ENCODE assay signal across 8 mouse cellular contexts in genomic region chr2:119350555-119351486, GRCm38 (mm10). TPM values are rescaled to one million over a fixed set of nuclear protein-coding genes. Genes with fewer than 3 reads are reported as not detected.
DNase-seq lines count a peak whose midpoint lies in the region; ATAC-seq and TF ChIP-seq lines count a peak whose summit lies in the region.

Gene Chac1, plus strand, starts transcription at chr2:119351229.

- POLR2A ChIA-PET in Patski (lab: Charles Lee): interaction anchor here (0.9 to 1.2 kb wide), 3 partner anchors 10 to 75 kb away, joined by 3 read pairs; no protein-coding TSS in a partner anchor

- H3K27me3 ChIP-seq in Patski: no peaks in the 10 kb centered on the region
- peaks cover 13% of the 10 kb centered on the region for H3K27me3 ChIP-seq in hindbrain, embryonic 11.5 days (ENCODE audit: control insufficient read depth, insufficient read depth, low read length)

- H3K36me3 ChIP-seq in hindbrain, embryonic 11.5 days (ENCODE audit: control insufficient read depth, insufficient read depth, low read length): no peaks in the 10 kb centered on the region

- H3K4me2 ChIP-seq in hindbrain, embryonic 11.5 days (replicated peaks; ENCODE audit: low read depth, low read length): peak within 1 kb of the TSS; percentile 85

- TF ChIP-seq CTCF in Patski (IDR thresholded peaks at IDR 0.05): no peak

- ATAC-seq in Patski: peak; percentile 83
- peak; percentile 99 for ATAC-seq in frontal cortex, adult (ENCODE audit: low TSS enrichment)
- ATAC-seq in hindbrain, embryonic 11.5 days (ENCODE audit: low FRiP score): peak; percentile 92

- in situ Hi-C loops in Patski (cut with MboI; ENCODE audit: low pct_unique_long_range_greater_than_20kb): no loop called here

- peak; percentile 80 for DNase-seq in Patski (ENCODE audit: low read depth, low spot score)
- peak; percentile 97 for DNase-seq in cerebellum, adult 9-11 months
- peak; percentile 83 for DNase-seq in hindbrain, embryonic 11.5 days (ENCODE audit: low spot score)
- peak; percentile 88 to 95 for DNase-seq in layer of hippocampus, postnatal 14 days (ENCODE audit: low spot score in 2 of 2)
- peak; percentile 89 for DNase-seq in lung, postnatal 10 days
- peak; percentile 89 for DNase-seq in retina, embryonic 14.5 days (ENCODE audit: low spot score)
- peak; percentile 39 to 58 for DNase-seq in thymus, postnatal 36 days

- CTCF ChIA-PET in Patski (lab: Charles Lee): interaction anchor here (1.2 to 1.3 kb wide), 3 partner anchors 12 to 16 kb away, joined by 3 to 5 read pairs (median 4); no protein-coding TSS in a partner anchor

- H3K9me3 ChIP-seq in hindbrain, embryonic 11.5 days (ENCODE audit: control insufficient read depth, low read length): no peaks in the 10 kb centered on the region

- peak within 1 kb of the TSS; percentile 51 for H3K4me3 ChIP-seq in hindbrain, embryonic 11.5 days (ENCODE audit: low read depth, low read length)

- H3K27ac ChIP-seq in hindbrain, embryonic 11.5 days (ENCODE audit: low read depth, low read length): no peak within 1 kb of the TSS

- WGBS in hindbrain, embryonic 11.5 days: 6% methylated on average over 58 of the region's 58 CpGs

- H3K4me1 ChIP-seq in hindbrain, embryonic 11.5 days (replicated peaks; ENCODE audit: control insufficient read depth, insufficient read depth, low read length): 0 out of 2 replicates have a peak, but pooled peaks cover 2% of the 10 kb centered on the region

- H3K9ac ChIP-seq in hindbrain, embryonic 11.5 days (ENCODE audit: low read depth, low read length): peak within 1 kb of the TSS; percentile 54

RNA-seq across cellular contexts. Expression of gene Chac1, which starts in this region (rescaled TPM):
- polyA plus RNA-seq in Patski (2021): 34.2 TPM
- 0.46 and 1.4 TPM in 2 replicates for polyA plus RNA-seq in hindbrain, embryonic 11.5 days (2014; fragmentation: Nextera tagmentation; extraction: Ambion mirVana)
- 1 to 10 TPM; 6.6 to 7.8 TPM for total RNA-seq in layer of hippocampus, postnatal 14 days (2021)

Comparison
In these comparisons a context has a peak if more than half of its experiments do, and no peak if none do; other contexts are left out.
1. RNA of gene Chac1 (polyA plus RNA-seq): 34.2 TPM in Patski (single experiment); 0.46 to 1.4 TPM in hindbrain, embryonic 11.5 days; every median in the first group is over 10 times any median in the second.
2. Peak in every context shown above with its lines, with median percentiles within 50 percentile points of each other: ATAC-seq and DNase-seq.